Mouse (Mus musculus) left cerebral cortex, postnatal 25 days (tissue): ENCODE measurements around the gene Fam186b. TPM values are rescaled to one million over a fixed set of nuclear protein-coding genes. Genes with fewer than 3 reads are reported as not detected.
"Not testable (repeated sequence)": the region's sequence is repeated elsewhere in the genome, so short reads cannot be mapped to it uniquely, and the experiment has no call there.

Source experiments
- DNase-seq, 2 experiments: peaks; one replicate each; pipeline ENCODE4 v3.0.0; 2022; ENCODE audit warnings: low spot score in 2 of 2, mixed read lengths in 1 of 2
- intact Hi-C: fragments of 180-260 bp; cut with DNase I; formaldehyde crosslinking; loops from one replicate; pipeline ENCODE4 v1.15.1; 2025
- total RNA-seq, 2 experiments: library from RNA; stranded (reverse); gene quantifications; 2 replicates each; pipeline ENCODE4 v1.2.3; 2021

The Fam186b gene
- total RNA-seq, 2 experiments from 2014 or later: 1.6 to 1.9 TPM

- intact Hi-C loops: no loop called here
- DNase-seq: no peak
Measured at GRCm38 (mm10) chr15:99276095-99276494, 19.6 kb downstream of the Fam186b start.

DNA sequence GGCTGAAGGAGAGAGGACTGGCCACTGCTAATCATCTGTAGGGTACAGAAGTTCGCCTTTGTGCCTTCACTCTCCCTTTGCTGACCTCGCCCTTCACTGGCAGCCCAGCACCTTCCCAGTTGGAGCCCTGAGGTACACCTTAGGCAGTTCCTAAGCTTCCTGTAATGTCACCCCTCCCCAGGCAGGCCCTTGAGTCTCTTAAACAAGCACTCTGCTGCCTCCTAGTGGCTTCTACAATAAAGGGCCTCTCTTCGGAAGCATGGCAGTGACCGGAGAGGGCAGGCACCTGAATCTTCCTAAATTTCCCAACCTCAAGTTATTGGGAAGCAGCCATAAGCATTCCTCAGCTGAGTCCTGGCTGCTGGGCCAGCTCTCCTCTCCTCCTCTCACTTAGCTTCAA, 30.0 kb downstream of the Fam186b start:
- intact Hi-C loops: loop anchor here (10.0 kb wide), 1 partner anchor 211 kb away; the partner anchor contains the start of gene Prph
- peak; percentile 73 to 84 for DNase-seq

DNA sequence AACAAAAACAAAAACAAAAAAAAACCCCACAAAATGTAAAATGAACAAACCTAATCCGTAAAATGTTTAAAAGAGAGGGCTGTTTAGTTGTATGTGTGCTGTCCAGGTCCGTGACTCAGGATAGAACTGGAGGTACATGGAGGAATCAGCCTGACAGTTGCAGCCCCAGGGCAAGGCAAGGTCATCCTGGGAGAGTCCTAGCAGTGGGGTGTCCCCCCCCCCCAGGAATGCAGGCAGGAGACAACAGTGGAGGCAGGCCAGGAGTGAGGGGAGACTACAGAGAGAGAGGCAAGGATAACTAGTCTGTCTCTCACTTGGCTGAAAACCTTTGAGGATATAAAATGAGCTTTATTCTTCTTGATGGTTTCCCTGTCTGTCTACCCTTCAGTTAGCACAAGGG, 31.3 kb downstream of the Fam186b start:
- intact Hi-C loops: loop anchor here (5.0 to 10.0 kb wide), 2 partner anchors 42 to 210 kb away; partner anchors contain the start of genes Kcnh3 and Prph
- no peak for DNase-seq

GRCm38 (mm10) chr15:99262702-99263101, 33.0 kb downstream of the Fam186b start:
- intact Hi-C loops: loop anchor here (2.0 to 10.0 kb wide), 3 partner anchors 14 to 208 kb away; partner anchors contain the start of genes Kcnh3 and Prph
- DNase-seq: peak in 1 of 2 experiments; percentile 57

- DNase-seq: peak in 1 of 2 experiments; percentile 71
- intact Hi-C loops: loop anchor here (5.0 to 10.0 kb wide), 2 partner anchors 37 to 205 kb away; partner anchors contain the start of genes Kcnh3 and Prph
Measured at GRCm38 (mm10) chr15:99259730-99260252, 35.9 kb downstream of the Fam186b start.

DNA sequence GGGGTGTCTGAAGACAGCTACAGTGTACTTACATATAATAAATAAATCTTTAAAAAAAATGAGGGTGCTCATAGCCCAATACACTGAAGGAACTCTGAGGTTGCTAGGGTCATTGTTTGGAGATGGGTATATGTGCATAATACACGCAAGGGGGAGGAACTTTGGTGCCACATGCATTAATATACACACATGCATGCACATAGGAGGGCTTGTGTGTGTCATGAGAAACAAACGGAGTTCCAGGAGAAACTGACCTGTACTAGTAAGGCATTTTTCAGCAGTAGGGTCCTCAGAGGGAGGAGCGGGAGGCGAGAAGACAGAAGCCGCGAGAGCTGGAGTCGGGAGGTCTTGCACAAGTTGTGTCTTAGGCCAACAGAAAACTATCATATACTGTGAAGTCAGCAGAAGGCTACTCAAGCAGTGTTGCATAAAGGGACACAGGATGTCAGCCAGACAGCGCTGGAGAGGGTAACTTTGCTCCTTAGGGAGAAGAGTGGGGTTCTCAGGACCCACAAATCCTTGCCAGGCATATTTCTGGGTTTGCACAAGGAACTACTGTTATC, 36.4 kb downstream of the Fam186b start:
- intact Hi-C loops: no loop called here
- no peak for DNase-seq

GRCm38 (mm10) chr15:99255241-99255749, 40.4 kb downstream of the Fam186b start:
- intact Hi-C loops: no loop called here
- no peak for DNase-seq

- no peak for DNase-seq
- intact Hi-C loops: no loop called here
Measured at GRCm38 (mm10) chr15:99254477-99255005, 41.1 kb downstream of the Fam186b start.

DNA sequence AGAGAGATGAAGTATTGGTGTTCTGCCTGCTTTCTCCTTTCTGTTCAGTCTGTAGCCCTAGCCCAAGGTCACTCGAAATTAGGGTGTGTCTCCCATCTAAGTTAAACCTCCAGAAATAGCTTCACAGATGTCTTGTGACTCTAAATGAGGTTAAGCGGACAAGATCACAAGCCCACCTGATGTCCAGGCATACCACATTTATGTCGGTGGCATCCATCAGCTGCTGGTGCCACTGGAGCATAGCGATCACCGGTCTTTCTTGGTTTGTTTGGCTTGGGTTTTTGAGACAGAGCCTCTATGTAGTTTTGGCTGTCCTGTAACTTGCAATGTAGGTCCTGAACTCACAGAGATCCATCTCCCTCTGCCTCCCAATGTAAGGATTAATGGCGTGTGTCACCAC, 41.9 kb downstream of the Fam186b start:
- DNase-seq: no peak
- intact Hi-C loops: no loop called here

DNA sequence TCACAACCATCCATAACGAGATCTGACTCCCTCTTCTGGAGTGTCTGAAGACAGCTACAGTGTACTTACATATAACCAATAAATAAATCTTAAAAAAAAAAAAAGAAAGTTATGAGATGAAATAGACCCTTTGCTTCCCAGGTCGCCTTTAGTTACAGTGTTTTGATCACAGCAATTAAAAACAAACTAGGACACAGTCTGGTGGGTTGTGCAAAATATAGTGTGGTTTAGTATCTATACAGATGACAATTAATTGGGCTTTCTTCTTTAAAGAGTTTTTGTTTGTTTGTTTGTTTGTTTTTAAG, 42.6 kb downstream of the Fam186b start:
- DNase-seq, intact Hi-C loops: not testable (repeated sequence)

GRCm38 (mm10) chr15:99252381-99253174, 43.1 kb downstream of the Fam186b start:
- intact Hi-C loops: no loop called here

GRCm38 (mm10) chr15:99251626-99252380, 43.9 kb downstream of the Fam186b start, which contains the start of gene Mcrs1:
Gene Mcrs1 (minus strand): TSS chr15:99251961.
- intact Hi-C loops: no loop called here
- DNase-seq: peak; percentile 99

More at GRCm38 (mm10) chr15:99252381-99253174, 43.1 kb downstream of the Fam186b start:
- DNase-seq: no peak

- intact Hi-C loops, DNase-seq: not testable (repeated sequence)
Measured at GRCm38 (mm10) chr15:99251111-99251510, 44.6 kb downstream of the Fam186b start.

DNA sequence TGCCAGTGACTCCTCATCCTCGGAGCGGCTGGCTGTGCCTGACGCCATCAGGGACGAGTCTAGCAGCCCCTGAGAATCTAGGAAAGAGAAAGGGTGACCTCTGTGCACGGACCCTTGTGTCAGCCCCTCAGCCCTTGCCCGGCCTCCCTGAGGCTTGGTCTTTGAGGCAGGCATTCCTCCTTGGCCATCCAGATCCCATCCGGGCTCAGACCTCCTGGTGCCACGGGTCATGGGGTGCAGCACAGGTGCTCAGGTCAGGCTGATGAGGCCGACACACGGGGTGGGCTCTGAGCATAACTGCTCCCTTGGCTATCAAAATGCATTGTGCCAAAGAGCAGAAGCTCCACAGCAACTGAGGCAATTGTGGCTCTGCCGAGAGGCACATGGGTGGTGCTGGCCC, 45.8 kb downstream of the Fam186b start:
- no peak for DNase-seq
- intact Hi-C loops: loop anchor here (1.0 to 2.0 kb wide), 2 partner anchors 13 to 26 kb away; partner anchors contain the start of gene Kcnh3

- DNase-seq: peak; percentile 81 to 95
- intact Hi-C loops: loop anchor here (1.0 to 2.0 kb wide), 2 partner anchors 14 to 25 kb away; partner anchors contain the start of gene Kcnh3
Measured at GRCm38 (mm10) chr15:99248972-99249371, 46.7 kb downstream of the Fam186b start.

DNA sequence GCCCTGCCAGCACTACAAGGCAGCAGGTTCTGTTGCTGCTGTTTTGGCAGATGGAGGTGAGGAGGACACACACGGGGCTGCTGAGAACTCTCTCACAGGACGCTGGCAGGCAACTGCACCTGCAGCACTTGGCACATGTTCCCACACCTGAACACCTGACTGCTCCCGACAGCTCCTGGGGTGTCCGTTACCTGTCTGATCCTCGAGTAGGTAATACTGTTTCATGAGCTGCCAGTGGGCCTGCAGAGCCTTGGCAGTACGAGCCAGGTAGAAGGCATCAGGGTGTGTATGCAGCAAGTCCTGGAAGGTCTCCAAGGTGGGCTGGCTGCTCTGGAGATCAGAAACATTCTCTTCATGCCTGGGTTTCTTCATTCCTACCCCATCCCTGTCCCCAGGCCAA, 49.0 kb downstream of the Fam186b start:
- intact Hi-C loops, DNase-seq: not testable (repeated sequence)

DNA sequence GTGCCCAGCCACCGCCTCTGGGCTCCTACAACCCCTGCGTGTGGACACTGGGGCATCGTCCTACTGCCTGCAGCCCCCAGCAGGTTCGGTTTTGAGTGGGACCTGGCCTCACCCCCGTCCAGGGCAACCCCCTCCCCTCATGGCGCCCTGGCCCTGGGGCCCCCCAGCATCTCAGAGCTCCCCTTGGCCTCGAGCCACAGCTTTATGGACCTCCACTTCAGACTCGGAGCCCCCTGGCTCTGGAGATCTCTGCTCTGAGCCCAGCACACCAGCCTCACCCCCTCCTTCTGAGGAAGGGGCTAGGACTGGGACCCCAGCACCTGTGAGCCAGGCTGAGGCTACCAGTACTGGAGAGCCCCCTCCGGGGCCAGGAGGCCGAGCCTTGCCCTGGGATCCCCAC, 53.6 kb downstream of the Fam186b start:
- no peak for DNase-seq
- intact Hi-C loops: no loop called here

DNA sequence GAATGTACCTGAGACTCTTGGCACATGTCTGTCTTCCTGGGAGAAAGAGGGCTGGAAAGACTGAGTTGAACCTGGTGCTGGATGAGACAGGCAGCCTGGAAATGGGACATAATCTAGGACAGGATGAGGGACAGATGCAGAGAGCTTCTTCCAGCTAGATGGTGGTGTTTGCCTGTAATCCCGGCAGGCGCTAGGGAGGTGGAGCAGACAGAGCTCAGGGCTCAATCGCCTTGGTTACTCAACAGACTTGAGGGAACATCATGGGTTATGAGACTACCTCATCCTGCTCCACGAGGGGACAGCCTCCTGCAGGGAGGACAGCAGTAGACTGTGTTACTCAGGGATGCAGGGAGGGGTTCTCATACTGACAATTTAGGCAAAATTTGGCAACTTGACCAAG, 54.4 kb downstream of the Fam186b start:
- no peak for DNase-seq
- intact Hi-C loops: no loop called here

DNA sequence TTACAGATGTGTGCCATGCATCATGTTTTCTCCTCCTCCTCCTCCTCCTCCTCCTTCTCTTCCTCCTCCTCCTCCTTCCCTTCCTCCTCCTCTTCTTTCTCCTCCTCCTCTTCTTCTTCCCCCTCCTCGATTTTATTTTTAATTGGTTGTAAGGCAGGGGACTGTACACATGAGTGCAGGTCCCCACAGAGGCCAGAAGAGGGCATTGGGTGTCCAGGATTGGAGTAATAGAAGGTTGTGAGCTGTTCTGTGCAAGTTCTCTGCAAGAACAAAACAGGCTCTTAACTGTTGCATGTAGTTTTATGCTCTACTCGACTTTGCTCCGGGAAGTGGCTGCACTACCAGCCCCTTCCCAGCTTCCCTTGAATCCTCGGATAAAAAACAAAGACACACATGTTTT, 55.6 kb downstream of the Fam186b start:
- intact Hi-C loops: no loop called here
- no peak for DNase-seq
